Mouse (Mus musculus) embryo, embryonic 11 days (tissue): ENCODE data around the gene Ctnnb1.

Source experiments
- DNase-seq: peaks from one replicate; pipeline ENCODE4 v3.0.0-alpha.2; 2015

The Ctnnb1 gene

GRCm38 (mm10) chr9:120930021-120930420 lies 1.0 kb downstream of the Ctnnb1 start:
- no peak for DNase-seq

GRCm38 (mm10) chr9:120930811-120931210 lies 1.8 kb downstream of the Ctnnb1 start:
- no peak for DNase-seq

- no peak for DNase-seq
These were observed 3.4 kb downstream of the Ctnnb1 start for GRCm38 (mm10) chr9:120932371-120932770.

GRCm38 (mm10) chr9:120932797-120933586 lies 4.0 kb downstream of the Ctnnb1 start:
- peak; percentile 98 for DNase-seq

- DNase-seq: no peak
These were observed 4.5 kb downstream of the Ctnnb1 start for GRCm38 (mm10) chr9:120933587-120933885.

- DNase-seq: peak; percentile 86
These were observed 5.1 kb downstream of the Ctnnb1 start for GRCm38 (mm10) chr9:120933886-120934758.

GRCm38 (mm10) chr9:120934821-120935633 lies 6.0 kb downstream of the Ctnnb1 start:
- DNase-seq: no peak

GRCm38 (mm10) chr9:120935634-120935922 lies 6.6 kb downstream of the Ctnnb1 start:
- DNase-seq: no peak

GRCm38 (mm10) chr9:120936351-120936750 lies 7.3 kb downstream of the Ctnnb1 start:
- peak; percentile 81 for DNase-seq

GRCm38 (mm10) chr9:120940858-120941257 lies 11.8 kb downstream of the Ctnnb1 start:
- DNase-seq: no peak

GRCm38 (mm10) chr9:120943757-120944156 lies 14.7 kb downstream of the Ctnnb1 start:
- DNase-seq: no peak

- DNase-seq: no peak
These were observed 15.2 kb downstream of the Ctnnb1 start for GRCm38 (mm10) chr9:120944211-120944610.

GRCm38 (mm10) chr9:120946131-120946530 lies 17.1 kb downstream of the Ctnnb1 start:
- DNase-seq: no peak

GRCm38 (mm10) chr9:120948832-120949231 lies 19.8 kb downstream of the Ctnnb1 start:
- DNase-seq: no peak

- DNase-seq: no peak
These were observed 21.7 kb downstream of the Ctnnb1 start for GRCm38 (mm10) chr9:120950761-120951160.

- no peak for DNase-seq
These were observed 22.9 kb downstream of the Ctnnb1 start for GRCm38 (mm10) chr9:120951947-120952346.

GRCm38 (mm10) chr9:120958051-120958450 lies 29.0 kb downstream of the Ctnnb1 start:
- no peak for DNase-seq

GRCm38 (mm10) chr9:120958560-120958959 lies 29.5 kb downstream of the Ctnnb1 start:
- DNase-seq: no peak

- DNase-seq: no peak
These were observed 30.2 kb downstream of the Ctnnb1 start for GRCm38 (mm10) chr9:120959225-120959624.

GRCm38 (mm10) chr9:120960611-120961010 lies 31.6 kb downstream of the Ctnnb1 start:
- no peak for DNase-seq

- no peak for DNase-seq
These were observed 32.5 kb downstream of the Ctnnb1 start for GRCm38 (mm10) chr9:120961466-120961865.

- no peak for DNase-seq
These were observed 33.1 kb downstream of the Ctnnb1 start for GRCm38 (mm10) chr9:120961969-120962700.

GRCm38 (mm10) chr9:120963104-120963503 lies 34.1 kb downstream of the Ctnnb1 start:
- DNase-seq: no peak
